Mouse (Mus musculus) myocyte (in vitro differentiated cells): Measurements from ENCODE around the gene Tbxas1. TPM values are rescaled to one million over a fixed set of nuclear protein-coding genes. Genes with fewer than 3 reads are reported as not detected.

Experiments
- H3K27me3 ChIP-seq: one replicate; pipeline ENCODE4 v1.6.1; 2011; ENCODE audit not compliant: control insufficient read depth, insufficient read depth, insufficient read length
- H3K36me3 ChIP-seq: one replicate; pipeline ENCODE4 v1.6.1; 2011; ENCODE audit not compliant: control insufficient read depth, insufficient read depth
- H3K4me2 ChIP-seq: one replicate; pipeline ENCODE4 v1.6.1; 2011; ENCODE audit warnings: low read depth, control low read depth
- H3K4me3 ChIP-seq: one replicate; pipeline ENCODE4 v1.5.1; 2011; ENCODE audit warnings: mild to moderate bottlenecking, control low read depth, moderate library complexity
- H3K79me2 ChIP-seq: one replicate; pipeline ENCODE4 v1.6.1; 2011; ENCODE audit not compliant: control insufficient read depth, insufficient read depth
- H3ac ChIP-seq: one replicate; pipeline ENCODE4 v1.6.1; 2011; ENCODE audit not compliant: control insufficient read depth, insufficient read length
- CEBPB ChIP-seq: IDR thresholded peaks from 2 replicates; pipeline ENCODE4 v1.6.1; 2011; ENCODE audit warnings: mild to moderate bottlenecking, moderate library complexity; ENCODE audit not compliant: poor library complexity, insufficient read depth, severe bottlenecking
- E2F4 ChIP-seq: IDR thresholded peaks from one replicate; pipeline ENCODE4 v1.6.1; 2011; ENCODE audit warnings: mild to moderate bottlenecking, control low read depth, moderate library complexity; ENCODE audit not compliant: insufficient read depth
- MAX ChIP-seq: IDR thresholded peaks from one replicate; pipeline ENCODE4 v1.6.1; 2011; ENCODE audit warnings: low read depth, mild to moderate bottlenecking, control low read depth
- MYOD1 ChIP-seq, 3 experiments: IDR thresholded peaks; one replicate each; pipeline ENCODE4 v1.6.1; 2011; ENCODE audit warnings: control low read depth in 2 of 3, low read depth in 2 of 3, mild to moderate bottlenecking in 2 of 3, moderate library complexity in 1 of 3; ENCODE audit not compliant: insufficient read length in 2 of 3, control insufficient read depth in 1 of 3
- MYOG ChIP-seq, 3 experiments: IDR thresholded peaks; one replicate each; pipeline ENCODE4 v1.6.1; 2011; ENCODE audit warnings: control low read depth in 2 of 3, low read depth in 2 of 3, mild to moderate bottlenecking in 2 of 3; ENCODE audit not compliant: insufficient read length in 2 of 3, control insufficient read depth in 1 of 3, insufficient read depth in 1 of 3
- POLR2A ChIP-seq: IDR thresholded peaks from one replicate; pipeline ENCODE4 v1.6.1; 2011; ENCODE audit warnings: low read depth, mild to moderate bottlenecking, control low read depth, moderate library complexity; ENCODE audit not compliant: insufficient read length
- POLR2AphosphoS2 ChIP-seq: IDR thresholded peaks from one replicate; pipeline ENCODE4 v1.6.1; 2011; ENCODE audit warnings: low read depth, control low read depth; ENCODE audit not compliant: insufficient read length
- REST ChIP-seq: IDR thresholded peaks from one replicate; pipeline ENCODE4 v1.6.1; 2011; ENCODE audit warnings: mild to moderate bottlenecking, control low read depth, moderate library complexity; ENCODE audit not compliant: insufficient read depth, insufficient read length
- SRF ChIP-seq: IDR thresholded peaks from one replicate; pipeline ENCODE4 v1.6.1; 2011; ENCODE audit warnings: low read depth; ENCODE audit not compliant: control insufficient read depth, insufficient read length
- TCF12 ChIP-seq: IDR thresholded peaks from one replicate; pipeline ENCODE4 v1.6.1; 2011; ENCODE audit warnings: mild to moderate bottlenecking, control low read depth; ENCODE audit not compliant: poor library complexity, insufficient read depth, severe bottlenecking
- TCF3 ChIP-seq: IDR thresholded peaks from one replicate; pipeline ENCODE4 v1.6.1; 2011; ENCODE audit warnings: low read depth, control low read depth; ENCODE audit not compliant: insufficient read length
- USF1 ChIP-seq: IDR thresholded peaks from one replicate; pipeline ENCODE4 v1.6.1; 2011; ENCODE audit warnings: low read depth, mild to moderate bottlenecking, control low read depth, moderate library complexity
- polyA plus RNA-seq: library from polyadenylated mRNA; unstranded; fragments of >200 nt; fragmentation: generic; extraction: Trizol; gene quantifications from one replicate; pipeline ENCODE4 v1.2.1, GENCODE M21; 2012; ENCODE audit warnings: missing spikeins

The Tbxas1 gene
- polyA plus RNA-seq, 1 experiment, result not detected

DNA sequence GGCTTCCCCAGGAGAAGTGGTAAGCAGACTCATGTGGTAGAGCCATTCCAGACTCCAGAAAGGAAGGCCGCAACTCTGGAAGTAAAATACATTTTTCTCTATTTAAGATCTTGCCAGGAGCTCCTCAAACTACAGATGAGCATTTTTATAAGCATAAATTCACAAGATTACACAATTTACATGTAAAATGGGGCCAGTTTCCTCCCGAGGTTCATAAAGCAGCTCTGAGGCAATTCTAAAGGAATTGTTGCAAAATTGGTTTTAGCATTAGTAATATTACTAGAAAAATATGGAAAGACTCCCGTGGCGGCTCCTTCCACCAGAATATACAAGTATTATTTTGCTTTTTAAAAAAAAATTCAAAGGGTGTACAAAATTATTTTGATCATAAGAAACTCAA is 100.7 kb downstream of the Tbxas1 start:
- no peaks in the 10 kb centered on the region for H3K36me3 ChIP-seq
- no peak overlapping the region for H3K4me2 ChIP-seq
- no peaks in the 10 kb centered on the region for H3K79me2 ChIP-seq
- no peak overlapping the region for H3ac ChIP-seq
- H3K4me3 ChIP-seq, result no peak overlapping the region
- TF ChIP-seq SRF, result no peak
- TF ChIP-seq POLR2A, result no peak
- no peak for TF ChIP-seq MYOD1 (IDR thresholded peaks at IDR 0.05; ENCODE audit: control insufficient read depth in 1 of 3, insufficient read length in 2 of 3, low read depth in 2 of 3)
- TF ChIP-seq MYOG (IDR thresholded peaks at IDR 0.05; ENCODE audit: control insufficient read depth in 1 of 3, insufficient read depth in 1 of 3, insufficient read length in 2 of 3, low read depth in 2 of 3), result no peak
- TF ChIP-seq E2F4, result no peak
- no peak for TF ChIP-seq POLR2AphosphoS2
- TF ChIP-seq TCF3, result no peak
- TF ChIP-seq MAX, result no peak
- TF ChIP-seq USF1, result no peak
- no peak for TF ChIP-seq CEBPB
- no peak for TF ChIP-seq TCF12
- no peak for TF ChIP-seq REST
- H3K27me3 ChIP-seq, result no peaks in the 10 kb centered on the region

- H3K79me2 ChIP-seq, result no peaks in the 10 kb centered on the region
- H3K36me3 ChIP-seq, result no peaks in the 10 kb centered on the region
- no peak overlapping the region for H3K4me3 ChIP-seq
- H3K4me2 ChIP-seq, result no peak overlapping the region
- H3ac ChIP-seq, result no peak overlapping the region
- no peak for TF ChIP-seq USF1
- no peak for TF ChIP-seq CEBPB
- no peak for TF ChIP-seq MYOD1 (IDR thresholded peaks at IDR 0.05; ENCODE audit: control insufficient read depth in 1 of 3, insufficient read length in 2 of 3, low read depth in 2 of 3)
- TF ChIP-seq SRF, result no peak
- TF ChIP-seq MYOG (IDR thresholded peaks at IDR 0.05; ENCODE audit: control insufficient read depth in 1 of 3, insufficient read depth in 1 of 3, insufficient read length in 2 of 3, low read depth in 2 of 3), result no peak
- TF ChIP-seq REST, result no peak
- no peak for TF ChIP-seq E2F4
- TF ChIP-seq TCF12, result no peak
- no peak for TF ChIP-seq POLR2A
- TF ChIP-seq MAX, result no peak
- no peak for TF ChIP-seq POLR2AphosphoS2
- no peak for TF ChIP-seq TCF3
- no peaks in the 10 kb centered on the region for H3K27me3 ChIP-seq
These were observed 101.2 kb downstream of the Tbxas1 start for GRCm38 (mm10) chr6:38976355-38976754.

DNA sequence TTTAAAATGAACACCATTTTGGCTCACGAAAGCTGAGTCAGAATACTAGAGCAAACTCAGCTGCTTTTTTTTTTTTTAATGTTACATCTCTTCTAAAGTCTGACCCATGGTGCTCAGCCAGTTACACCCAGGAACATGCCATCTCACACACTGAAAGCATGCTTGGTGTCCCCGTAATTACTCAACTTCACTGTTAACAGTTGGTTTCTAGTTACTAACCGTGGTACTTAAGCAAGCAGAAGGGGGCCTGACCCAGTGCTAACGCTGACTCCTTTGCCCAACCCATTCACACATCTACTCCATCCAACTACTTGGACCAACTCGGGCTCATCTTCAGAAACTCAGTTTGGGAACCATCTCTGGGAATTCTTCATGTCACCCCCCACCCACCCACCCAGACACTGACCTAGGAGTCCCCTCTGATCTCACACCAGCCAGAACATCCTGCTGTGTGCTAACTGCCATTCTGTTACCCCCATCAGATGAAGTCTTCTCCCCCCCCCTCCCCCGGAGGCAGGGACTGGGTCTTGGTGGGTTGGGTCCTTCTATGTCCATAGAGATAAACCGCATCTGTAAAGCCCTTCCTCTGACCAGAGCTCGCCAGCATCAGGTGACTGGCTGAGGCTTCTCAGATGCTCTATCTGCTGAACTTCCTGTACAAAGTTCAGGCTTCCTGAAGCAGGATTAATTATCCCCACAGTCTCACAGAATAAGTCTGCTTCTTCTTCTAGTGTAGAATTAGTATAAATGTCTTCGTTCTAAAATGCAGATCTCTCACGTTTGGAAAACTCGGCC is 105.9 kb downstream of the Tbxas1 start:
- no peaks in the 10 kb centered on the region for H3K36me3 ChIP-seq
- no peak overlapping the region for H3K4me2 ChIP-seq
- H3K27me3 ChIP-seq, result no peaks in the 10 kb centered on the region
- H3ac ChIP-seq, result no peak overlapping the region
- TF ChIP-seq CEBPB, result no peak
- TF ChIP-seq TCF3, result no peak
- TF ChIP-seq REST, result no peak
- TF ChIP-seq MYOD1 (IDR thresholded peaks at IDR 0.05; ENCODE audit: control insufficient read depth in 1 of 3, insufficient read length in 2 of 3, low read depth in 2 of 3), result no peak
- TF ChIP-seq MYOG (IDR thresholded peaks at IDR 0.05; ENCODE audit: control insufficient read depth in 1 of 3, insufficient read depth in 1 of 3, insufficient read length in 2 of 3, low read depth in 2 of 3), result no peak
- no peak for TF ChIP-seq POLR2A
- TF ChIP-seq SRF, result no peak
- H3K4me3 ChIP-seq, result no peak overlapping the region
- H3K79me2 ChIP-seq, result no peaks in the 10 kb centered on the region

GRCm38 (mm10) chr6:38982071-38982470 is 106.9 kb downstream of the Tbxas1 start:
- Histone ChIP-seq H3K4me3 (no peak overlapping the region), H3K36me3 (no peaks in the 10 kb centered on the region), H3K79me2 (no peaks in the 10 kb centered on the region), H3K4me2 (no peak overlapping the region), H3ac (no peak overlapping the region), H3K27me3 (no peaks in the 10 kb centered on the region)
- TF ChIP-seq MAX (no peak), REST (no peak), TCF12 (no peak), POLR2A (no peak), MYOD1 (IDR thresholded peaks at IDR 0.05; ENCODE audit: control insufficient read depth in 1 of 3, insufficient read length in 2 of 3, low read depth in 2 of 3) (no peak), TCF3 (no peak), USF1 (no peak)

GRCm38 (mm10) chr6:38982656-38983055 is 107.5 kb downstream of the Tbxas1 start:
- Histone ChIP-seq H3K36me3 (no peaks in the 10 kb centered on the region), H3K27me3 (no peaks in the 10 kb centered on the region), H3K4me2 (no peak overlapping the region), H3K4me3 (no peak overlapping the region), H3K79me2 (no peaks in the 10 kb centered on the region), H3ac (no peak overlapping the region)
- TF ChIP-seq MYOD1 (IDR thresholded peaks at IDR 0.05; ENCODE audit: control insufficient read depth in 1 of 3, insufficient read length in 2 of 3, low read depth in 2 of 3), result no peak
- TF ChIP-seq USF1, result no peak
- TF ChIP-seq REST, result no peak
- no peak for TF ChIP-seq POLR2A
- TF ChIP-seq SRF, result no peak
- TF ChIP-seq CEBPB, result no peak
- TF ChIP-seq MYOG (IDR thresholded peaks at IDR 0.05; ENCODE audit: control insufficient read depth in 1 of 3, insufficient read depth in 1 of 3, insufficient read length in 2 of 3, low read depth in 2 of 3), result no peak
- TF ChIP-seq E2F4, result no peak
- no peak for TF ChIP-seq MAX
- no peak for TF ChIP-seq TCF12
- no peak for TF ChIP-seq POLR2AphosphoS2
- TF ChIP-seq TCF3, result no peak
